Mouse (Mus musculus) skeletal muscle tissue, adult 2 months (tissue): ENCODE measurements around the gene Hnrnpu.

Source experiments
- DNase-seq: peaks from one replicate; pipeline ENCODE4 v3.0.0-alpha.2; 2012; ENCODE audit warnings: low read depth, low spot score

The Hnrnpu gene

DNA sequence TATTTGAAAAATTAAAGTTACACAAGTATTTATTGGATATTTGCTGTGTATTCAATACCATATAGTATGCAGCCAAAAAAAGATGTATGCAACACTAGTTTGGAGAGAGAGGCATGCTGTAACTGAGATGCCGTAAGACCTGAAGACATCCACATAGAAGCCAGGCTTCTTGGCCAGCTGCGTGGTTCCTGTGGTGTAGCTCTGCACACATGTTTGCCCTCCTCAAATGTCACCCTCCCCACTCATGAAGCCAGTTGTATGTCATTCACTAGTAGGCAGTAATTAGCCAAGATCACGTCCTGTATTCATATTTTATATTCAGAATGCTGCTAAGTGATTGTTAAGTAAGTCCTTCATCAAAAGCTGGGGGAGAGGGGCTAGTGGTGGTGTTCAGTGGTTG, 3.8 kb upstream of the Hnrnpu start:
- no peak for DNase-seq

DNA sequence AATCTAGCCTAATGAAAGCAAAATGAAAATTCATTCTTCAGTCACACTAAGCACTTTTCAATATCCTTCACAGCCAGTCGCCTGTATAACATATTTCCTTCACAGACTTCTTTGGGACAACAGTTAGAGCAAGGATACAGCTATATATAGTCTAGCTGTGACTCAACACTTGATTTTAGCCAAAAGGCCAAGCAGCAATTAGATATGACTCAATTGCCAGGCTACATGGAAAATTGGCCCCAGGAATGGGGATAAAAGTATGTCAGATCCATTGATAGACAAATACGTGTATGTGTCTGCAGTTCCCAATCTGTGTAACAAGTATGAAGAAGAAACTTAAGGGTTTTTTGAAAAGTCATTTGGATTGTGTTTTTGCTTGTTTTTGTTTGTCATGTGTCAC, 2.6 kb upstream of the Hnrnpu start:
- DNase-seq = no peak

DNA sequence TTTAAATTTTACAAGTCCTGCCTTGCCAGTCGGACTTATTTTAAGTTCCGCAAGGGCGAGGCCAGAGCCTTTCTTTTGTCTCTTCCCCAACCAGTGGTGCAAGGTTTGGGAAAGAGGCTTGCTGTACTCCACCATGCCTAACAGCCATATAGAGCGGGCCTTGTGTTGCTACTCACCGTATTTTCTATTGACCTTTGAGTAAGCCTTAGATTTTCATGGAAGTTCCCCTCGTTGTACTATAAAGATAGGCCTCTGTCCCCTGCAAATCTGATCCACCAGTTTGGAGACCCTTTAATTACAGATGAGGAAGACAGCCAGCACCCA, 683 bp upstream of the Hnrnpu start:
- no peak for DNase-seq

DNA sequence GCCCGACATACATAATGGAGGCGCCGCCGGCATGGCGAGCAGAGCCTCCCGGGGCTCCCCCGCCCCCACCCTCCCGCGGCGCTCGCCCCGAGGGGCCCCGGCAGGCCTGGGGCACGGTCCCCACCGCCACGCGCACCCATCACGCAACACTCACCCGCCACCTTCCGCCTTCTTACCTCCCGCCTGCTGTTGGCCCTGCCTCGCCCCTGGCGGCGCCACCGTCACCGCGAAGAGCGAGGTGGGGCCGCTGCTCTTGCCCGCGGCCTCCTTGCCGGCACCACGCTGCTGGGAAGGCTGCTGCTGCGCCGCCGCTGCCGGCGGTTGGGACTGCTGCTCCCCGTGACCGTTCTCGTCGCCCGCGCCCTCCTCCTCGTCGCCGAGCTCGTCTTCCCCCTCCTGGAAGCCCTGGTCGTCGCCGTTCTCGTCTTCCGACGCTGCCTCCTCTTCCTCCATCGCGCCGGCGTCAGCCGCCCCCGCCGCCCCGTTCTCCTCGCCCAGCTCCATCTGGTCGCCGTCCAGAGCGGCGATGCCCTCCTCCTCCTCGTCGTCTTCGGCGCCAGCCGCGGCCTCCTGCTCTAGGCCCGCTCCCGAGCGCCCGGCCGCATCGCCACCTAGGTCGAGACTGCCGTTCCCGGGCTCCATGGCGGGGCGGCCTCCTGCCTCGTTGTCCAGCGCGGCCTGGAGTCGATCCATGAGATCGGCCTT, 668 bp downstream of the Hnrnpu start:
- no peak for DNase-seq

GRCm38 (mm10) chr1:178336289-178336775, 1.3 kb downstream of the Hnrnpu start:
- DNase-seq = peak; percentile 95

DNA sequence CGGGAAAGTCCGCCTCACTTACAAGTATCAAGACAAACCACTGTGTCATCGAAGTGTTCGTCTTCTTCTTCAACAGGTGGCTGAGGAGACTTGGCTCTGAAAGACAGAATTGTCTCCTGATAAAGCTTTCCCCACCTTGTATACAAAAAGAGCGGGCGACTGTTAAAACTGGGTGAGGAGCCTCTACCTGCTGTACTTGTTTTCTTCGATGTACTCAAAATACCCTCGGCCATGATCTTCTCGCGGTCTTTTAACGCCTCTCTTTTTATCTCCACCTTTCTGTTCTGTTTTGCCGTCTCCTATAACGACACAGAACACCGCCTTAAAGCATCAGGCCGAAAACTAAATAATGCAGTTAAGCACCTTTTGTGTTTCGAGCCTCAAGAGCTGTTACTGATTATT, 1.7 kb downstream of the Hnrnpu start:
- no peak for DNase-seq

DNA sequence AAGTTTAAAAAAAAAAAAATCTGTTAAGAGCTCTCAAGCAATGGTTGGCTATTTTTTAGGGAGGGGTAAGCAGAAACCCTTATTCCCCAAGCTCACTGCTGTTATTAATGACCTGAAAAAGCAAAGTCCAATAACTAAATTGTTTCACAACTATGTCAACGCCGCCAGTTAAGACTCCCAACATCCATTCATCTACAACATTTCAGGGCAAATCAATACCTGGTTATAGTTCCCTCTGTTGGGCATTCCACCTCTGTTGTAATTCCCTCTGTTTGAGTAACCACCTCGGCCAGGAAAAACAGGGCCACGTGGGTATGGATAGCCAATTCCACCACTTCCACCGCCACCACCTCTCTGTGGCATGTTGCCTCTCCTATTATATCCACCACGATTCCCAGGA, 7.7 kb downstream of the Hnrnpu start:
- no peak for DNase-seq

DNA sequence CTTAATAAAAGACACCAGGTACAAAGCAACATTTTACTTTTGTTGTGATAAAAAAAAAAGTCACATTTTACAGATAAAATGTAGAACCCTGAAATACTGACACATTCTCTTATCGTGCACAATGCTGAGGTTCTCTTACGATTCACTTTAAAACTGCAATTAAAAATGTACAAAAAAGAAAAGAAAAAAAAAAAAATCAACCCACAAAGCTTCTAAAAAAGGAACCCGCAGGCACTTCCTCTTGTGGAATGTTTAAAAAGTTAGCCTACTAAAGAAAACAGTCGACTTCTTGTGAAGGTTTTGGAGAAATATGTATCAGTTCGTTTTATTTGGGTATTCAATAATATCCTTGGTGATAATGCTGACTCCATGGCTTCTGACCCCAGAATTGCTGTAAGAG, 8.6 kb downstream of the Hnrnpu start:
- no peak for DNase-seq

- DNase-seq = no peak
These were observed 10.6 kb downstream of the Hnrnpu start for GRCm38 (mm10) chr1:178326950-178327349.

GRCm38 (mm10) chr1:178326357-178326756, 11.2 kb downstream of the Hnrnpu start:
- DNase-seq = no peak

DNA sequence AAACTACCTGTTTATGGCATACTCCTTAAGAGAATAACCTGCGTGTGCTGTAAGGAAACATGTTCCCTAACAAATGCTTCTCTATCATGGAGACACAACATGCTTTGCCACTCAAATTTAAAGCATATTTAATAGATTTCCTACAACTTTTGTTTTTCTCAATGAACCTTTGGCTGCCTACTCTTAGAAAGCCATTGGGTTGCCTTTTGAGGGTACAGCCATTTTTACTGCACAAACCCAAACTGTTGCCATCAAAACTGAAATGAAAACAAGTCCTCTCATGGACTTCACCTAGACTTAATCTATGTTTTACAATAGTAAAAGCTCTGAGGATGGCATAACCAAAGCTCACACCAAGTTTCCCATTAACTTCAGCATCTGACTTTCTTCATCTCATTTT, 13.0 kb downstream of the Hnrnpu start:
- no peak for DNase-seq

DNA sequence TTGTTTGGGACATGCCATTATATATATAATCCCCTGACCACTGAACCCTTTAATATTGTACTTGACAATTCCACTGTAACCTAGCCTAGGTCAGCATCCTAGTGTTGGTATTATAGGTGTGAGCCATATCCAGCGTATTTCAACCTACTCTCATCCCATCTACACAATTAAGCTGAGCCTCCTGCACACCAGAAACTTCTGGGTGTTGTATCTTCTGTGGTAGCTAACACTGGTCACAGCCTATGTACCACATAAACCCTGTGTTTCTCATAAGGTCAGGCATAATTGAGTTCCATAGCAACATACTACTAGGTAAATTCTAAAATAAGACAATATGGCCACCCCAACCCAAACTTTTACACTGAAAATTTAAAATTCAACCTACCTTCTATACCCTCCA, 14.4 kb downstream of the Hnrnpu start:
- no peak for DNase-seq

GRCm38 (mm10) chr1:178321730-178322357, 15.8 kb downstream of the Hnrnpu start:
- DNase-seq = no peak

DNA sequence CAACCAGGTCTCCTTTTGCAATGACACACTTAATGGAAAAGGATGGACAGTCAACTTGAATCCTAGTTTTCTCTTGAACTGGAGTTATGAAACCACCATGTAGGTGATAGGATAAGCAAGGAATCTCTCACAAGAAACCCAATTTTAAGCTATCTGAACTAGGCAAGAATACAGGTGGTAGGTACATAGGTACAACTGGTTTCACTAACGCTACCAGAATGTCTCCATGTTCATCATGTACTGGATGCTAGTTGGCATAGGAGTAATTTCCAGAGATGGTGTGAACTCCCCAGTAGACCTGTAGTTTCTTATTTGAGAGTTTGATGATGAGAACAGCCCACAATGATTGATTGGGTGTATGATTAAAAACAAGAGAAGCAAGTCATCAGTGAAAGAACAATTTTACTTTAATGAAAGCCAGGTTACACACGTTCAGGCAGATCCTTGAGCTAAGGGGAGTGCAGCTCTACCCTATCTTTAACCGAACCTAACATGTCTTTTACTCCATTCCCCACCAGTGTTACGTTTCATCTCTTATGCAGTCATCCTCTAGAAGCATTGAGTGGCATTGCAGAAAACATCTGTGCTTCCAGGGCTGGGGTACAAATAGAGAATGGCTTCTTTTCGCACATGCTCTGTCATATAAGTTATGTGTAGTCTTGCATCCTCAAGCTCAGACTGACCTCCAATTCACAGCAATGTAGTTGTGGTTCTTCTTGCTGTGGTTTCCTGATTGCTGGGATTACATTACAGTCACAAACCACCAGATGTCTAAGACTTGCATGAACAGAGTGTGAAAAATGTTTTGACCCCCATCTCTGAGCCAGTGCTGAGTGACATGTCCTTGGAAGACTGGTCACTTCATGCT, 16.6 kb downstream of the Hnrnpu start:
- no peak for DNase-seq

GRCm38 (mm10) chr1:178320038-178320722, 17.4 kb downstream of the Hnrnpu start:
- no peak for DNase-seq

DNA sequence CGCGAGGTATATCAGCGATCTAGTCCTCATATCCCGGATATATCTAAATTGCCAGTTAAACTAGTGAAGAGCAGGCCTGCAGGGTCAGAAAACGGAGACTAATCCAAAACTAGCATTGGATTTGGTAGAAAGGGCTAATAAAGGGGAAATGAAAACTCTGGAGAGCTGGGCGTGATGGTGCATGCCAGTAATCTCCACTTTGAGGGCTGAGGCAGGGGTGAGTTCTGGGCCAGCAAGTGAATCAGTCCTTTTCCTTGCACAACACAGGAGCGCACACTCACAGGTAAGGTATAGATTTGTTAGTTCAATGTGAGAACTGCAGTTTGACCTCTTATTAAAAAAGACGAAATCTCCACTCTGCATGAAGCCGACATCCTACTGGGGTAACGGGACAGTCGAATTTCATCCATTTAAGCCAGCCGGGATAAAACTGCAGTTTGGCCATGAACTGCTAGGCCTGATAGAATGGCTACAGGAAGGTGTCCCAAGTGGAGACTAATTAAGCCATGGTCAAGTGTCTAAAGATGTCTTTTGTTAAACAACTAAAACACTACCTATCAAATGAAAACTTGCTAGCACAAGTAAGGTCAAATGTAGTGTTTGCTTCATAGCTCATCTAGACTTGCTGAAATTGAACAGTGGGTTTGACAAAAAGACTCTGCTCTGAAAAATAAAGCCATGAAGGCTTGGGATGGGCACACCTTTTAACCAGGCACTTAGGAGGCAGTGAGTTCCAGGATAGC, 18.1 kb downstream of the Hnrnpu start:
- DNase-seq = no peak

DNA sequence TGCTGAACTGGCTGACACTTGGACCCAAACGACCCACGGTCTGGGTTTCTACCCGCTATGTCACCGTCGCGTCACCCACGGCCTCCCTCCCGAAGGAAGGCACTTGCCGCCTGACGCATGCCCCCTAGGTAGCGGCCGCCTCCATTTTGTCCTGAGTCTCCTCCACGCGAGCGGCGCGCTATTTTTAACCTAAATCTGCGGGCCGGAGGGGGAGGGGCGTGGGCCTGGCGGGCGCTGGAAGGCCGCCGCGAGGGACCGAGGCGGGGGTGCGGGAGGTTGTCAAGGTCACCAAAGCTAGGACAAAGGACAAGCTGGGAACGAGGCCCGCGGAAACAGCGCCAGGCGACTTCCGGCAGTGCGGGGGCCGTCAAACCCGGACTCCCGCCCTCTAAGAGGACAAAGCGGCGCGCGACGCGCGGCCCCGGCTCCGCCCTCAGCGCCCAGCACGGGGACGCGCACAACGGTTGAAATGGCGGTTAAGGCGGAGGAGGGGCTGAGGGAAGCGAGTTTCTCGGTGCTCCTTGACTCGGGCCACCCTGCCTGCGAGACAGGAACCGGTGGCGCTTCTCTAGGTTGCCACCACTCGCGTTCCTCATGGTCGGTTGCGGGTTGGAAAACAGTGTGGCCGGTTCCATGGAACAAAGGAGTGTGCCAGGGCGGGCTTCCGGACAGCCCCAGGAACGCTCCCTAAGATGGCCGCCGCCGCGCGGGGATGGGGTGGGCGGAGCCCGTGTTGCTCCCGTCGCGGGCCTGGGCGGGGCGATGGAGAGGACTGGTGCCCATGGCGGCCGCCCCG, 19.0 kb downstream of the Hnrnpu start, which contains the start of gene Cox20:
Gene Cox20, plus strand, starts transcription at position 742 of the 796 bp plus-strand sequence.
- DNase-seq = peak; percentile 97

GRCm38 (mm10) chr1:178318002-178318388, 19.6 kb downstream of the Hnrnpu start:
- DNase-seq = no peak

DNA sequence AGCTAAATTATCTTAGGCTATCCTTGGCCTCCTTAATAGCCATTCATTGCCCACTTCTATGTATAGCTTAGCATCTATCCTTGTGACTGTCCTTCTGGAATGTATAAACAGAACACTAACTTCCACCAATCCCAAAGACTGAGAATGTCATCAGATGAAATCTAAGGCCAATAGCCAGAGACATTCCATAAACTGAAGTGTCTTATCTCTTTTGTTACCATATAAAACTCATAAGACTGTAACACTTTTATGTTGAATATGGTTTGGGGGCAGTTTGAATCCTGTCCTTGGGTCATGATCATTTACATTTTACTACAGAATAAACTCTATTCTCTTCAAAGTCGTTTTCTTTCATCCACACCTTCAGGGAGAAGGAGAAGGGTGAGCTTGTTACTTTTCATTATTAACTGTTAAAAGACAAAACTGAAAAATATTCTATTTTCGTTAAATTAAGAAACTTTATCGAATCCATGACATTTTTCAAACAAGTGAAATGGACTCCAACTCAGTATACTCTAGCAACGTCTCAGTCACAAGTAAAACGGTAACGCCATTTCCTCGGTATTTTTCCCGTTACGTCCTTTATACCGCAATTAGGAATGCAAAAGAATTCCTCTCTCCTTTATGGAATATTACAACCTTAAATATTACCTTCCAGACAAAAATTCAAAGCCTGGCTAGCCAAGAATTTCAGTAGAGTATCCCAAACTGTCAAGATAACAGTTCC, 20.2 kb downstream of the Hnrnpu start:
- DNase-seq = no peak

DNA sequence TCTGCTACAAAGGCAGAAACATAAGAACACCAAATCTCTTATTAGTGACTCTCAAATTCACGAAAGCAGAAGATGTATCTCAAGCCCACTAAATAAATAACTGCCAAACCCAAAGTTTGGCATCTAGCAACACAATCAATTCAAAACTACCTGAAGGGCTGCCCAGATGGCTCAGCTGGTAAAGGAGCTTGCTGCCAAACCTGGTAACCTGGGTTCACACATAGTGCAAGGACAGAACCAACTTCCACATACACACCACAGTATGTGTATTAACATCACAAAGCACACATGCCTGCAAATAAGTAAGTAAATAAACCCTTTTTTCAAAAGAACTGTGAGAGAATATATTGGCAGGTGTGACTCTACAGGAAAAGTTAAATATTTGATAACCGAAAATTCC, 23.4 kb downstream of the Hnrnpu start:
- DNase-seq = no peak
